Mouse (Mus musculus) heart, postnatal 0 days (tissue): ENCODE measurements at regions not wholly inside any gene's neighbourhood (a gene's known extent, or its start where the extent isn't known, plus 50 kb on each side); places are given as distances from the start of the nearest gene placed in this dataset.

Experiments
- CTCF ChIP-seq: IDR thresholded peaks from 2 replicates; pipeline ENCODE4 v1.5.1; 2016; ENCODE audit warnings: antibody characterized with exemption, control low read depth, low read depth
- EP300 ChIP-seq: IDR thresholded peaks from 2 replicates; pipeline ENCODE4 v1.6.1; 2016; ENCODE audit warnings: antibody characterized with exemption, low read depth

- TF ChIP-seq CTCF: no peak
- no peak for TF ChIP-seq EP300
These were observed 79.1 kb upstream of the Ferd3l start for GRCm38 (mm10) chr12:33849088-33849487.
